Mouse (Mus musculus) cortical plate, adult 2 months (tissue): Measurements from ENCODE around the gene Ugt1a8.

Source experiments
- CTCF ChIP-seq: fragments of 200-500 bp; IDR thresholded peaks from 2 replicates; pipeline ENCODE4 v1.5.1; 2011; ENCODE audit warnings: mild to moderate bottlenecking, control low read depth, low read length; ENCODE audit not compliant: insufficient read depth; ENCODE audit errors: extremely low read depth
- POLR2A ChIP-seq: fragments of 200-500 bp; IDR thresholded peaks from 2 replicates; pipeline ENCODE4 v1.6.1; 2011; ENCODE audit warnings: mild to moderate bottlenecking, low read length, control low read depth; ENCODE audit not compliant: insufficient read depth; ENCODE audit errors: extremely low read depth

DNA sequence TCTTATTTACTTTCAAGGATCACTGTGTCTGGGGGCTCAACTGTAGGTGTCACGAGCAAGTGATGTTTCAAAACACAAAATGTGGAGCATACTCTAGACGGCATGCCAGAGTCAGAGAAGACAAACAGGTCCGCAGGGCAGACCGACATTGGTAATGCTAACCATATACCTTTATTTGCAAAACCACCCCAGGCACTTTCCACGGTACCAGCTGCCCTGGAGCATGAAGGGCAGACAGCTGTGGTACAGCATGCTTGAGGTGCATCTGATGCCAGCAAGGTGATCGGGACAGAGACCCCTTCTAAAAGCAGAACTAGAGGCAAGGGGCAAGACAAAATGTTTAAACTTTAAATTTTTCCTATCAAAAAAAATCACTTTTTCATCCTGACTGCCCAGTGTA lies 175.3 kb downstream of the Ugt1a8 start:
- TF ChIP-seq POLR2A (no peak), CTCF (no peak)
